Mouse (Mus musculus) left cerebral cortex, adult 2 months (tissue): ENCODE measurements around the gene Ccnd1. TPM values are rescaled to one million over a fixed set of nuclear protein-coding genes. Genes with fewer than 3 reads are reported as not detected.

Source experiments
- DNase-seq, 2 experiments: peaks; one replicate each; pipeline ENCODE4 v3.0.0; 2021 to 2022; ENCODE audit warnings: low spot score in 2 of 2, mixed read lengths in 1 of 2; ENCODE audit errors: extremely low spot score in 1 of 2
- H3K27ac ChIP-seq: fragments of 200-600 bp; 2 replicates; pipeline ENCODE4 v1.8.1; 2022
- H3K4me3 ChIP-seq: fragments of 200-600 bp; 2 replicates; pipeline ENCODE4 v1.8.1; 2022
- CTCF ChIP-seq: fragments of 200-600 bp; IDR thresholded peaks from 2 replicates; pipeline ENCODE4 v1.8.1; 2022; ENCODE audit warnings: antibody characterized with exemption, mild to moderate bottlenecking, moderate library complexity
- intact Hi-C: fragments of 180-260 bp; cut with DNase I; formaldehyde crosslinking; loops from one replicate; pipeline ENCODE4 v1.15.1; 2025
- total RNA-seq, 2 experiments: library from RNA; stranded (reverse); gene quantifications; 2 replicates each; pipeline ENCODE4 v1.2.3; 2021

Gene Ccnd1
- total RNA-seq, 2 experiments from 2014 or later, result 57.0 to 57.7 TPM

GRCm38 (mm10) chr7:144964316-144964715, 24.6 kb upstream of the Ccnd1 start:
- intact Hi-C loops, result no loop called here
- DNase-seq, result no peak
- H3K27ac ChIP-seq, result no peak overlapping the region
- no peak overlapping the region for H3K4me3 ChIP-seq
- no peak for TF ChIP-seq CTCF

- H3K4me3 ChIP-seq, result no peak overlapping the region
- no peak for DNase-seq
- intact Hi-C loops, result no loop called here
- no peak overlapping the region for H3K27ac ChIP-seq
- TF ChIP-seq CTCF, result no peak
These were observed 24.2 kb upstream of the Ccnd1 start for GRCm38 (mm10) chr7:144963911-144964310.

GRCm38 (mm10) chr7:144958509-144959395, 19.0 kb upstream of the Ccnd1 start:
- Histone ChIP-seq H3K4me3 (no peak overlapping the region), H3K27ac (no peak overlapping the region)
- no peak for TF ChIP-seq CTCF
- intact Hi-C loops, result no loop called here
- DNase-seq, result no peak

GRCm38 (mm10) chr7:144943254-144943653, 3.5 kb upstream of the Ccnd1 start:
- Histone ChIP-seq H3K4me3 (peak overlapping the region; percentile 47), H3K27ac (no peak overlapping the region)
- peak; percentile 31 for TF ChIP-seq CTCF
- peak; percentile 74 to 77 for DNase-seq
- intact Hi-C loops, result loop anchor here (5.0 kb wide), 1 partner anchor 84 kb away; no protein-coding TSS in a partner anchor

- DNase-seq, result no peak
- Histone ChIP-seq H3K27ac (no peak overlapping the region), H3K4me3 (peak overlapping the region; percentile 47)
- no peak for TF ChIP-seq CTCF
- intact Hi-C loops, result loop anchor here (5.0 kb wide), 1 partner anchor 85 kb away; no protein-coding TSS in a partner anchor
These were observed 3.0 kb upstream of the Ccnd1 start for GRCm38 (mm10) chr7:144942744-144943135.

- no peak for TF ChIP-seq CTCF
- Histone ChIP-seq H3K27ac (no peak overlapping the region), H3K4me3 (peak overlapping the region; percentile 47)
- intact Hi-C loops, result loop anchor here (5.0 kb wide), 1 partner anchor 85 kb away; no protein-coding TSS in a partner anchor
- DNase-seq, result no peak
These were observed 2.5 kb upstream of the Ccnd1 start for GRCm38 (mm10) chr7:144942071-144942743.

GRCm38 (mm10) chr7:144941242-144941831, 1.6 kb upstream of the Ccnd1 start:
- no peak for TF ChIP-seq CTCF
- peak; percentile 58 to 67 for DNase-seq
- peak overlapping the region; percentile 47 for H3K4me3 ChIP-seq
- no peak overlapping the region for H3K27ac ChIP-seq
- intact Hi-C loops, result loop anchor here (5.0 kb wide), 1 partner anchor 86 kb away; no protein-coding TSS in a partner anchor

- H3K4me3 ChIP-seq, result peak overlapping the region; percentile 61; the same call in 1 of the 2 replicates
- DNase-seq, result no peak
- no peak overlapping the region for H3K27ac ChIP-seq
- intact Hi-C loops, result loop anchor here (5.0 kb wide), 1 partner anchor 87 kb away; no protein-coding TSS in a partner anchor
- TF ChIP-seq CTCF, result no peak
These were observed 860 bp upstream of the Ccnd1 start for GRCm38 (mm10) chr7:144940585-144940984.

- DNase-seq, result no peak
- Histone ChIP-seq H3K4me3 (peak overlapping the region; percentile 61), H3K27ac (no peak overlapping the region)
- intact Hi-C loops, result loop anchor here (5.0 kb wide), 1 partner anchor 87 kb away; no protein-coding TSS in a partner anchor
- TF ChIP-seq CTCF, result no peak
These were observed 362 bp upstream of the Ccnd1 start for GRCm38 (mm10) chr7:144940003-144940571.

- Histone ChIP-seq H3K27ac (peak overlapping the region; percentile 82), H3K4me3 (peak overlapping the region; percentile 61)
- no peak for TF ChIP-seq CTCF
- DNase-seq, result peak in 1 of 2 experiments; percentile 19
- intact Hi-C loops, result loop anchor here (2.0 kb wide), 1 partner anchor 176 kb away; no protein-coding TSS in a partner anchor
These were observed 923 bp downstream of the Ccnd1 start for GRCm38 (mm10) chr7:144938661-144939343.
